Mouse (Mus musculus) layer of hippocampus, adult 11-12 months (tissue): ENCODE measurements around the gene Zfp607b.

ENCODE experiments used
- DNase-seq: peaks from one replicate; pipeline ENCODE4 v3.0.0; 2022; ENCODE audit warnings: low spot score

Zfp607b gene

DNA sequence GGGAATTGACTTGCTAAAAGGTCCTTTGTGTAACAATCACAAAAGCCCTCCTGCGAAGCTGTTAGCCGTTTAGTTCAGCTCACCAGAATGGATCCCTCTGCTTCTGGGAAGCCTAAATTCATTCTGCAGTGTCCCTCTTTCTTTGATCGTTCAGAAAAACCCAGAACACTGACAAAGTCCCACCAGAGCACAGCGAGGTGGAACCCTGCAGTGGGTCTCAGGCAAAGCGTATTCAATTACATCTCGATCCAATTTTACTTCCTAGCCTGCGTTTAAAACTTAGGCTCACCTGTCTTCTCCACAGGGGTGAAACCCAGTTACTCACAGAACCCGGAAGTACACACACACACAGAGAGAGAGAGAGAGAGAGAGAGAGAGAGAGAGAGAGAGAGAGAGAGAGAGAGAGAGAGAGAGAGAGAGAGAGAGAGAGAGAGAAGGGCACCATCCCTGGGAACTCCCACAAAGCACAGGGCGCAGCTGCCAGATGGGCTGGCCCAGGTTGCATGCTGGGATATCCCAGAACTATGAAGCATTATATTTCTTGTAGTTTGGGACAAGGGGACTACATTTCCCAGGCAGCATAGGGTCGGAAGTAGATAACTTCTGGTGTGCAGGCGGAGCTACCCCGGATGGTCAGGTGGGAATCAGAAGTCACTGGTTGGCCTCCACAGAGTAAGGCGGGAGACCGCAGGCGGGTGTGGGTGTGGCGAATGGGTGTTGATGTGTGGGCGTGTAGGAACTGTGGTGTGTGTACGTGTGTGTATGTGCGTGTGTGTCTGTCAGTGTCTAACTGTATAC is at the start of gene Zfp607b:
TSS of gene Zfp607b (plus strand) at position 526 of the 798 bp plus-strand sequence.
- DNase-seq: peak; percentile 97

DNA sequence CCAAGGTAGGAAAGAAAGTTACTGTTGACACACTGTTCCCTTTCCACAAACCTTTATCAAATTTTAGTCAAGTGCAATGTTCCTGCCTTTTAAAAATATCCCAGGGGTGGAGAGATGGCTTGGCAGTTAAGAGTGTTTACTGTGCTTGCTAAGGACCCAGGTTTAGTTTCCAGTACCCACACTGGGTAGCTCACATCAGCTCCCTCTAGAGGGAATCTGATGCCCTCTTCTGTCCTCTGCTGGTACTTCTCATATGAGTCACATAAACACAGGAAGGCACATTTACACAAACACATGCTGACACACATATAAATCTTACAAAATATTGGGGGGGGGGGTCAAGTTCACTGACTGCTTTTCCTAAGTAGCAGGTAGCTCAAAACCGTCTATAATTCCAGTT is 44.7 kb upstream of the Zfp607b start:
- no peak for DNase-seq

- DNase-seq: no peak
Measured at GRCm38 (mm10) chr7:27646516-27646915, 42.6 kb upstream of the Zfp607b start.

GRCm38 (mm10) chr7:27647281-27648002 is 41.7 kb upstream of the Zfp607b start:
- DNase-seq: no peak

GRCm38 (mm10) chr7:27649723-27650122 is 39.4 kb upstream of the Zfp607b start:
- DNase-seq: no peak

GRCm38 (mm10) chr7:27650949-27651348 is 38.2 kb upstream of the Zfp607b start:
- DNase-seq: peak; percentile 83

GRCm38 (mm10) chr7:27653681-27654437 is 35.3 kb upstream of the Zfp607b start, which contains the start of gene Ttc9b:
Gene Ttc9b (plus strand): TSS chr7:27653915.
- peak; percentile 66 for DNase-seq

DNA sequence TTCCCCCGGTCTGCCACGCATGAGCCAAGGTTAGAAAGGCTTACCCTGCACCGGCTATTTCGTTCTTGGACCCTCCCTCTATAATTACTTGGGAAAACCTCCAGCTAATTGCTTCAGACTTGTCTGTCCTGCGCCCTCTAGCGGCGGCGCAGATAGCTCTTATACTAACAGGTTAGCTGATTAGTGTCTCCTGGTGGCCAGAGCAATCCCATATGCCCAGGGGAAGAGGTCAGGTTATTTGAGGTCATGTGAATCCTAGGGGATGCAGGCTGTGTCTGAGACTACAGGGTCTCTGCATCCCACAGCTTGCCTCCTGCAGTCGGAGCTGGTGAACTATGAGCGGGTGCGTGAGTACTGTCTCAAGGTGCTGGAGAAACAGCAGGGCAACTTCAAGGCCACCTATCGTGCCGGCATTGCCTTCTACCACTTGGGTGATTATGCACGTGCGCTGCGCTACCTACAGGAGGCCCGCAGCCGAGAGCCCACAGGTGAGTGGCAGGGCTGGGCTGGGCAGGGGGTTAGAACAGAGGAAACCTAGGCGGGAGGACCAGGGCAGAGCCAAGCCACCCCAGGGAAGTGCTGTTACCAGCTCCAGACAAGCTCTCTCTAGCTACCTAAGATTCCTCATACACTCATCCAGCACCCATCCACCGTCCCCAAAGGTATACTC is 34.4 kb upstream of the Zfp607b start:
- DNase-seq: peak; percentile 76

GRCm38 (mm10) chr7:27655545-27655944 is 33.6 kb upstream of the Zfp607b start:
- no peak for DNase-seq

GRCm38 (mm10) chr7:27656600-27656999 is 32.5 kb upstream of the Zfp607b start:
- no peak for DNase-seq

DNA sequence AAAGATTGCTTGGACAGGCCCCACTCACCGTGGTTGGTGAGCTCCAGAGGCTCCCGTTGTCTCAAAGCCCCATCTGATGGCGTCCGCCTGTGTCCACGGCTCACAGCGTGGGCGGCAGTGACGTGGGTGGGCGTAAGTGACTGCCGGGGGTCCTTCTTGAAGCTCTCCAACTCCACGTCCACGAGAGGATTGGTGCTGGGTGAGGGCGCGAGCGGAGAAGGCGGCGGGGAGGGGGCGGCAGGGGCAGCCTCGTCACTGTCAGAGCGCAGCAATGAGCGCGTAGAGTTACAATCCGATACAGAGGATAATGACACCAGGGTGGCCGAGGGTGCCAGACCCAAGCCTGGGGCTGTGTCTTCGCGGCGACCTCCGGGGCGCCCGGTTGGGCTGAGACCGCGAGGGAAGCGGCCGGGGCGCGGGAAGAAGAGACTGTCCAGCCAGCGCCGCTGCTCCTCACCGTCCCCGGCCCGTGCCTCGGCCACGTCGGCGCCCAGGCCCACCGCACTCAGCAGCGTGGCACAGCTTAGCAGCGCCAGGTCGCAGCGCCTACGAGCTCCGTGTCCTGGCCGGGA is 31.2 kb upstream of the Zfp607b start:
- no peak for DNase-seq

GRCm38 (mm10) chr7:27658712-27659663 is 30.2 kb upstream of the Zfp607b start:
- no peak for DNase-seq

GRCm38 (mm10) chr7:27662038-27662437 is 27.1 kb upstream of the Zfp607b start:
- no peak for DNase-seq

- no peak for DNase-seq
Measured at GRCm38 (mm10) chr7:27673064-27673574, 16.0 kb upstream of the Zfp607b start.

DNA sequence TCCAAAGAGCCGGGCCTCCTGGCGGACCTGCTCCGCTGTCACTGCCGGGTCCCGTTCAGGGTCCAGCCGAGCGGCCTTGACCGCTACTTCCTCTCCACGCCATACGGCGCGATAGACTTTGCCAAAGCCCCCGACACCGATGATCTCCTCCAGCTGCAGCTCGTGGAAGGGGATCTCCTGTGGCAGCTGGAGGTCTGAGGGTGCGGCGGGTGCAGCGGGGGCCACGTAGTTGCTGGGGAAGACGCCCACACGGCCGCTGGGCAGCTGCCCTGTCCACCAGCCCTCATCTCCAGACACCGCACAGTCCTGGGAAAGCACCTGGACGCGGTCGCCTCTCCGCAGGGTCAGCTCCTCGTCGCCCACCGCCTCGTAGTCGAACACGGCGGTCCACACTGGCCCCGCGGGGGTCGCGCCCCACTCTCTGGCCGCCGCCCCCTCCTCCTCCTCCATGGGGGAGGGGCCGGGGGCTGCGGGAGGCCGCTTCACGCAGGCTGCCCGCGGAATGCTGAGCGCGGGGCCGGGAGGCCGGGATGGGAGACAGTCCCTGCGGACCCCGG is 15.5 kb upstream of the Zfp607b start:
- no peak for DNase-seq

GRCm38 (mm10) chr7:27674195-27674521 is 15.0 kb upstream of the Zfp607b start:
- no peak for DNase-seq

GRCm38 (mm10) chr7:27674522-27675221 is 14.5 kb upstream of the Zfp607b start, which contains the start of gene Map3k10:
Gene Map3k10 (minus strand): TSS chr7:27674598.
- peak; percentile 93 for DNase-seq

- no peak for DNase-seq
Measured at GRCm38 (mm10) chr7:27675222-27675612, 13.9 kb upstream of the Zfp607b start.

GRCm38 (mm10) chr7:27683218-27683617 is 5.9 kb upstream of the Zfp607b start:
- DNase-seq: no peak
